Mouse (Mus musculus) CH12.LX (cell line): ENCODE results near the gene Tead2. TPM values are rescaled to one million over a fixed set of nuclear protein-coding genes. Genes with fewer than 3 reads are reported as not detected.

Source experiments
- DNase-seq: peaks from one replicate; pipeline ENCODE4 v3.0.0-alpha.2; 2013; ENCODE audit errors: extremely low read depth
- H3K27ac ChIP-seq: 2 replicates; pipeline ENCODE4 v1.5.1; 2012; ENCODE audit warnings: low read depth, mild to moderate bottlenecking, control low read depth, moderate library complexity; ENCODE audit not compliant: insufficient read depth
- H3K27me3 ChIP-seq: replicated peaks from 2 replicates; pipeline ENCODE3; 2012; ENCODE audit warnings: inconsistent platforms
- H3K36me3 ChIP-seq, 2 experiments: replicated peaks in 1 of 2; 2 replicates each; pipeline versions ENCODE3 to v1.6.1; 2012; ENCODE audit warnings: inconsistent platforms in 1 of 2, low read length in 1 of 2, mild to moderate bottlenecking in 1 of 2, mixed read lengths in 1 of 2, moderate library complexity in 1 of 2; ENCODE audit not compliant: control insufficient read depth in 1 of 2, insufficient read depth in 1 of 2
- H3K4me1 ChIP-seq, 2 experiments: 2 replicates each; pipeline ENCODE4 v1.6.1; 2012; ENCODE audit warnings: inconsistent platforms in 1 of 2, moderate library complexity in 1 of 2; ENCODE audit not compliant: insufficient read depth in 2 of 2, control insufficient read depth in 1 of 2
- H3K4me2 ChIP-seq: 2 replicates; pipeline ENCODE4 v1.6.1; 2012; ENCODE audit warnings: low read depth, mild to moderate bottlenecking, control low read depth; ENCODE audit not compliant: poor library complexity, insufficient read depth, severe bottlenecking
- H3K4me3 ChIP-seq, 3 experiments: fragments of 150-350 bp in 1 of 3; sonication (generic) in 1 of 3; replicated peaks in 1 of 3; 2 replicates each; pipeline versions ENCODE3 to v1.5.1; 2011 to 2012; ENCODE audit warnings: low read depth in 2 of 3, low read length in 2 of 3, mild to moderate bottlenecking in 2 of 3, moderate library complexity in 2 of 3, control low read depth in 1 of 3, improper control_type of control experiment in 1 of 3, inconsistent platforms in 1 of 3, mixed read lengths in 1 of 3; ENCODE audit not compliant: poor library complexity in 1 of 3
- H3K79me2 ChIP-seq: replicated peaks from 2 replicates; pipeline ENCODE4 v1.6.1; 2012; ENCODE audit warnings: mild to moderate bottlenecking, moderate library complexity; ENCODE audit not compliant: control insufficient read depth, poor library complexity, insufficient read depth, severe bottlenecking; ENCODE audit errors: extremely low read depth
- H3K9ac ChIP-seq: 2 replicates; pipeline ENCODE4 v1.6.1; 2012; ENCODE audit warnings: low read depth, mild to moderate bottlenecking, control low read depth, moderate library complexity; ENCODE audit not compliant: insufficient read depth
- H3K9me3 ChIP-seq: replicated peaks from 2 replicates; pipeline ENCODE3; 2012; ENCODE audit warnings: low read length, inconsistent platforms, mixed read lengths
- BHLHE40 ChIP-seq: IDR thresholded peaks from 2 replicates; pipeline ENCODE4 v1.6.1; 2011; ENCODE audit warnings: mild to moderate bottlenecking, low read depth, low read length, improper control_type of control experiment
- CHD1 ChIP-seq: IDR thresholded peaks from 2 replicates; pipeline ENCODE4 v1.6.1; 2012; ENCODE audit warnings: low read depth, low read length, improper control_type of control experiment, inconsistent platforms
- CHD2 ChIP-seq: IDR thresholded peaks from 2 replicates; pipeline ENCODE4 v1.6.1; 2011; ENCODE audit warnings: low read length, improper control_type of control experiment
- E2F4 ChIP-seq: IDR thresholded peaks from 2 replicates; pipeline ENCODE4 v1.6.1; 2011; ENCODE audit warnings: low read depth, low read length, improper control_type of control experiment; ENCODE audit not compliant: insufficient replicate concordance
- EP300 ChIP-seq: IDR thresholded peaks from 2 replicates; pipeline ENCODE4 v1.6.1; 2011; ENCODE audit warnings: low read length, improper control_type of control experiment
- ETS1 ChIP-seq: conservative IDR thresholded peaks from 2 replicates; pipeline ENCODE4 v1.6.1; 2012; ENCODE audit warnings: low read depth, mild to moderate bottlenecking, inconsistent platforms, low read length, improper control_type of control experiment, moderate library complexity
- GABPA ChIP-seq: IDR thresholded peaks from 2 replicates; pipeline ENCODE4 v1.6.1; 2012; ENCODE audit warnings: low read depth, low read length, improper control_type of control experiment, inconsistent platforms; ENCODE audit not compliant: insufficient replicate concordance
- HCFC1 ChIP-seq: IDR thresholded peaks from 2 replicates; pipeline ENCODE4 v1.6.1; 2012; ENCODE audit warnings: low read depth, mild to moderate bottlenecking, inconsistent platforms, low read length, improper control_type of control experiment
- IRF4 ChIP-seq: IDR thresholded peaks from 2 replicates; pipeline ENCODE4 v1.6.1; 2014; ENCODE audit warnings: low read depth, mild to moderate bottlenecking, inconsistent platforms, low read length, improper control_type of control experiment
- JUN ChIP-seq: IDR thresholded peaks from 2 replicates; pipeline ENCODE4 v1.6.1; 2011; ENCODE audit warnings: low read depth, mild to moderate bottlenecking, low read length, improper control_type of control experiment, moderate library complexity; ENCODE audit not compliant: insufficient read depth
- JUND ChIP-seq: conservative IDR thresholded peaks from 2 replicates; pipeline ENCODE4 v1.6.1; 2011; ENCODE audit warnings: low read depth, low read length, improper control_type of control experiment
- KAT2A ChIP-seq: IDR thresholded peaks from 2 replicates; pipeline ENCODE4 v1.6.1; 2012; ENCODE audit warnings: low read length, improper control_type of control experiment, inconsistent platforms; ENCODE audit not compliant: insufficient replicate concordance
- MAX ChIP-seq: IDR thresholded peaks from 2 replicates; pipeline ENCODE4 v1.6.1; 2011; ENCODE audit warnings: low read length, improper control_type of control experiment
- MAZ ChIP-seq: IDR thresholded peaks from 2 replicates; pipeline ENCODE4 v1.6.1; 2012; ENCODE audit warnings: low read depth, mild to moderate bottlenecking, inconsistent platforms, low read length, improper control_type of control experiment, moderate library complexity
- MXI1 ChIP-seq: IDR thresholded peaks from 2 replicates; pipeline ENCODE4 v1.6.1; 2011; ENCODE audit warnings: mild to moderate bottlenecking, low read depth, low read length, improper control_type of control experiment
- MYC ChIP-seq: IDR thresholded peaks from 2 replicates; pipeline ENCODE4 v1.6.1; 2011; ENCODE audit warnings: low read depth, mild to moderate bottlenecking, improper control_type of control experiment, low read length
- NELFE ChIP-seq: IDR thresholded peaks from 2 replicates; pipeline ENCODE4 v1.6.1; 2011; ENCODE audit warnings: low read depth, low read length, improper control_type of control experiment
- PAX5 ChIP-seq: IDR thresholded peaks from 2 replicates; pipeline ENCODE4 v1.6.1; 2012; ENCODE audit warnings: low read length, inconsistent platforms, mixed read lengths
- POLR2A ChIP-seq: IDR thresholded peaks from 2 replicates; pipeline ENCODE4 v1.6.1; 2011; ENCODE audit warnings: low read depth, mild to moderate bottlenecking, improper control_type of control experiment, low read length
- POLR2AphosphoS2 ChIP-seq: IDR thresholded peaks from 2 replicates; pipeline ENCODE4 v1.6.1; 2011; ENCODE audit warnings: low read depth, low read length, improper control_type of control experiment
- TBP ChIP-seq: conservative IDR thresholded peaks from 2 replicates; pipeline ENCODE4 v1.6.1; 2011; ENCODE audit warnings: low read depth, low read length, improper control_type of control experiment
- TCF12 ChIP-seq: IDR thresholded peaks from 2 replicates; pipeline ENCODE4 v1.6.1; 2014; ENCODE audit warnings: low read depth, mild to moderate bottlenecking, inconsistent platforms, low read length, improper control_type of control experiment
- UBTF ChIP-seq: IDR thresholded peaks from 2 replicates; pipeline ENCODE4 v1.6.1; 2012; ENCODE audit warnings: low read depth, mild to moderate bottlenecking, inconsistent platforms, low read length, improper control_type of control experiment, moderate library complexity
- USF1 ChIP-seq: IDR thresholded peaks from 2 replicates; pipeline ENCODE4 v1.6.1; 2014; ENCODE audit warnings: low read depth, mild to moderate bottlenecking, inconsistent platforms, low read length, improper control_type of control experiment
- USF2 ChIP-seq: conservative IDR thresholded peaks from 2 replicates; pipeline ENCODE4 v1.6.1; 2011; ENCODE audit warnings: low read depth, low read length, improper control_type of control experiment
- ZKSCAN1 ChIP-seq: IDR thresholded peaks from 2 replicates; pipeline ENCODE4 v1.6.1; 2012; ENCODE audit warnings: low read depth, inconsistent platforms, low read length, improper control_type of control experiment, borderline replicate concordance
- ZNF384 ChIP-seq: IDR thresholded peaks from 2 replicates; pipeline ENCODE4 v1.6.1; 2012; ENCODE audit warnings: low read depth, low read length, improper control_type of control experiment, inconsistent platforms
- dilution Hi-C: fragments of 300-500 bp; cut with MboI; formaldehyde crosslinking; loops from 2 replicates; pipeline ENCODE4 v1.14.3; 2020; ENCODE audit warnings: low sequenced_read_pairs; ENCODE audit not compliant: extremely low pct_unique_long_range_greater_than_20kb, extremely low pct_ligation_motif_present
- in situ Hi-C: fragments of 300-500 bp; cut with MboI; formaldehyde crosslinking; loops from 3 replicates; pipeline ENCODE4 v1.14.3; 2019; ENCODE audit warnings: low sequenced_read_pairs, low pct_ligation_motif_present, low pct_unique_long_range_greater_than_20kb, mixed read lengths
- polyA plus RNA-seq: library from polyadenylated mRNA; unstranded; fragments of >175 nt; gene quantifications from 2 replicates; pipeline ENCODE4 v1.2.1, GENCODE M21; 2012; ENCODE audit warnings: low read depth; ENCODE audit not compliant: insufficient read length
- total RNA-seq, 2 experiments: library from RNA; depleted of rRNA; stranded (reverse); fragments of 300-350 nt in 1 of 2; fragments of >200 nt in 1 of 2; gene quantifications; 2 replicates each; pipeline ENCODE4 v1.2.3; 2012 to 2014

Tead2 gene
- total and polyA plus RNA-seq, 3 experiments, result 0.31 to 2.5 (median 0.38) TPM

DNA sequence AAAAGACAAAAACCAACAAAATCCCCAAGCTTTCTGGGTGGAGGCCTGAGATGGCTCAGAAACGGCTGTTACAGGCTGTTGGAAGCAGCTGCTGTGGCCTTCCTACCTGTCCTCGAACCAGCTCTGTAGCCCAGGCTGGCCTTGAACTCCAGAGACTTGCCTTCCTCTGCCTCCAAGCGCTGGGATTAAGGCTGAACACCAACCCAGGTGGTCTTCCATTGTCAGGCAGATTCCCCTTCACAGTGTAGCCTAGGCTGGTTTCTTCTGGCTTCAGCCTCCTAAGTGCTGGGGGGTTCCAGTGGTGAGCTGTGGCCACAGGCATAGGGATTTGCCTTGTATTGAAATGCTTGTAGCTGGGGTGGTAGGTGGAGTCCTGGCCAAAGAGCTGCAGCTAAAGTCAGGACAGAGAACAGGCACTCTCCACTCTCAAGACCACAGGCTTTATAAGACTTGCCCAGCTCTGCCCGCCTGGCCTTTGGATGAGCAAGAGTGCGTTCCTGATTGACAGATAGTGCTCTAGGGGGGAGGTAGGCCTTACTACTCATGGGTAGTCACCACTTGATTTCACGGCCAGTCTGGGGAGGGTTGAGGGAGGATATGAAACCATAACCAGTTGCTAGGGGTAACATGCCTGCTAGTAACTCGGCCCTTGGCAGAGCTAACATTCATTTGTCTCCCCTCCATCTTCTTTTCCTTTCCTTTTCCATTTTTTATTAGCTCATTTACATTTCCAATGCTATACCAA is 14.1 kb downstream of the Tead2 start:
- no peak; the same call in 1 of the 2 replicates for TF ChIP-seq POLR2A
- TF ChIP-seq CHD2, result no peak; the same call in 1 of the 2 replicates
- no peak for TF ChIP-seq JUN
- no peak for TF ChIP-seq ZKSCAN1
- TF ChIP-seq KAT2A, result no peak
- TF ChIP-seq E2F4, result no peak
- TF ChIP-seq MAZ, result no peak
- no peak for TF ChIP-seq GABPA
- no peak for TF ChIP-seq TBP
- no peak for TF ChIP-seq MYC
- peak; percentile 58; the same call in 1 of the 2 replicates for TF ChIP-seq IRF4
- TF ChIP-seq POLR2AphosphoS2, result peak; percentile 83
- TF ChIP-seq NELFE, result no peak
- no peak for TF ChIP-seq ZNF384
- no peak for TF ChIP-seq JUND
- TF ChIP-seq BHLHE40, result no peak
- TF ChIP-seq USF2, result no peak
- no peak for TF ChIP-seq UBTF
- TF ChIP-seq PAX5, result no peak
- 0 out of 2 replicates have a peak, but pooled peaks have one; percentile 35 for TF ChIP-seq MXI1
- TF ChIP-seq USF1, result no peak
- no peak for TF ChIP-seq CHD1
- no peak for TF ChIP-seq TCF12
- TF ChIP-seq HCFC1, result no peak
- TF ChIP-seq MAX, result no peak
- no peak for TF ChIP-seq EP300
- no peak for TF ChIP-seq ETS1
- H3K4me2 ChIP-seq, result no peak overlapping the region
- H3K4me1 ChIP-seq, result peaks cover 16 to 52% of the 10 kb centered on the region in 2 experiments
- H3K27me3 ChIP-seq, result no peaks in the 10 kb centered on the region
- H3K27ac ChIP-seq, result peak overlapping the region; percentile 46; the same call in 1 of the 2 replicates
- H3K79me2 ChIP-seq, result no peaks in the 10 kb centered on the region
- peak overlapping the region in 1 of 3 experiments; percentile 25 for H3K4me3 ChIP-seq
- DNase-seq, result peak; percentile 79
- H3K36me3 ChIP-seq, result peaks cover 18 to 45% of the 10 kb centered on the region in 2 experiments
- in situ Hi-C loops, result no loop called here
- dilution Hi-C loops, result no loop called here
- H3K9me3 ChIP-seq, result peaks cover 4% of the 10 kb centered on the region
- H3K9ac ChIP-seq, result no peak overlapping the region
